Mouse (Mus musculus) gonadal fat pad, adult 2 months (tissue): ENCODE measurements around the gene Plod3. TPM values are rescaled to one million over a fixed set of nuclear protein-coding genes. Genes with fewer than 3 reads are reported as not detected.

Experiments used
- DNase-seq: peaks from one replicate; pipeline ENCODE4 v3.0.0-alpha.2; 2012; ENCODE audit warnings: low read depth
- polyA plus RNA-seq: library from polyadenylated mRNA; depleted of rRNA; stranded (reverse); fragments of >200 nt; gene quantifications from 2 replicates; pipeline ENCODE4 v1.2.3, GENCODE M21; 2012

The Plod3 gene
- polyA plus RNA-seq, 1 experiment = 85.1 TPM

- no peak for DNase-seq
Measured at GRCm38 (mm10) chr5:136962966-136963540, 23.8 kb upstream of the Plod3 start.

GRCm38 (mm10) chr5:136965210-136965609 is 21.6 kb upstream of the Plod3 start:
- DNase-seq = no peak

GRCm38 (mm10) chr5:136965686-136966085 is 21.1 kb upstream of the Plod3 start:
- no peak for DNase-seq

GRCm38 (mm10) chr5:136966331-136966730 is 20.5 kb upstream of the Plod3 start, which contains the start of gene Cldn15:
Gene Cldn15 (plus strand): TSS chr5:136966616.
- no peak for DNase-seq

- no peak for DNase-seq
Measured at GRCm38 (mm10) chr5:136966861-136967455, 19.9 kb upstream of the Plod3 start.

- DNase-seq = no peak
Measured at GRCm38 (mm10) chr5:136967592-136967991, 19.2 kb upstream of the Plod3 start.

GRCm38 (mm10) chr5:136970703-136971102 is 16.1 kb upstream of the Plod3 start:
- no peak for DNase-seq

- DNase-seq = no peak
Measured at GRCm38 (mm10) chr5:136973670-136974069, 13.1 kb upstream of the Plod3 start.

GRCm38 (mm10) chr5:136977769-136978168 is 9.1 kb upstream of the Plod3 start:
- DNase-seq = no peak

GRCm38 (mm10) chr5:136979762-136980161 is 7.1 kb upstream of the Plod3 start:
- DNase-seq = no peak

- no peak for DNase-seq
Measured at GRCm38 (mm10) chr5:136980974-136981373, 5.8 kb upstream of the Plod3 start.

- no peak for DNase-seq
Measured at GRCm38 (mm10) chr5:136982338-136982930, 4.4 kb upstream of the Plod3 start.

GRCm38 (mm10) chr5:136984828-136985227 is 2.0 kb upstream of the Plod3 start:
- no peak for DNase-seq

GRCm38 (mm10) chr5:136987138-136987933 is 517 bp downstream of the Plod3 start:
- DNase-seq = no peak

GRCm38 (mm10) chr5:136987934-136988271 is 1.1 kb downstream of the Plod3 start, which contains the start of gene Znhit1:
Gene Znhit1 (minus strand): TSS chr5:136988021.
- no peak for DNase-seq

GRCm38 (mm10) chr5:136988420-136988819 is 1.6 kb downstream of the Plod3 start:
- DNase-seq = no peak

GRCm38 (mm10) chr5:136989801-136990200 is 3.0 kb downstream of the Plod3 start:
- DNase-seq = no peak

- DNase-seq = no peak
Measured at GRCm38 (mm10) chr5:136999449-136999848, 12.6 kb downstream of the Plod3 start.

- no peak for DNase-seq
Measured at GRCm38 (mm10) chr5:137000612-137001011, 13.8 kb downstream of the Plod3 start.

- no peak for DNase-seq
Measured at GRCm38 (mm10) chr5:137007276-137007675, 20.5 kb downstream of the Plod3 start.

GRCm38 (mm10) chr5:137009988-137010387 is 23.2 kb downstream of the Plod3 start:
- no peak for DNase-seq

GRCm38 (mm10) chr5:137012401-137012950 is 25.7 kb downstream of the Plod3 start:
- DNase-seq = no peak
